Mouse (Mus musculus): Measurements from ENCODE around the gene Dglucy.
A peak's percentile ranks its signal among the peaks of the same experiment; 100 is the strongest.

Gene Dglucy

GRCm38 (mm10) chr12:100841211-100841792 lies 62.4 kb downstream of the Dglucy start:
- peak; percentile 46 for DNase-seq (ENCODE audit: low spot score)

- DNase-seq (ENCODE audit: low spot score), result no peak
These were observed 64.3 kb downstream of the Dglucy start for GRCm38 (mm10) chr12:100843171-100843570.

DNA sequence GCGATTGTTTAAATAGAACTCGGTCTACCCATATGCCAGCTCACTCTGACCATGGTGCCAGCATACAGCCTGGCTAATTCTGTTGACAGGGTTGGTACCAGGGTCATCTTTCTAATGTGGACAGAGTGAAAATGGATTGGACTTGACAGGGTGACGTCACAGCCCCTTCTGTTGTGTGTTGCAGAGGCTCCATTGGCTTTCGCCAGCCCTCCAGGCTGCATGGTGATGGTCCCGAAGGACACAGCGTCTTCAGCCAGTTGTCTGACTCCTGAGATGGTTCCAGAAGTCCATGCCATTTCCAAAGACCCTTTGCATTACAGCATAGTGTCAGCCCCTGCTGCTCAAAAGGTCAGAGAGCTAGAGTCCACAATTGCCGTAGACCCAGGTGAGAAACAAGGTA lies 65.7 kb downstream of the Dglucy start:
- DNase-seq (ENCODE audit: low spot score), result no peak

DNA sequence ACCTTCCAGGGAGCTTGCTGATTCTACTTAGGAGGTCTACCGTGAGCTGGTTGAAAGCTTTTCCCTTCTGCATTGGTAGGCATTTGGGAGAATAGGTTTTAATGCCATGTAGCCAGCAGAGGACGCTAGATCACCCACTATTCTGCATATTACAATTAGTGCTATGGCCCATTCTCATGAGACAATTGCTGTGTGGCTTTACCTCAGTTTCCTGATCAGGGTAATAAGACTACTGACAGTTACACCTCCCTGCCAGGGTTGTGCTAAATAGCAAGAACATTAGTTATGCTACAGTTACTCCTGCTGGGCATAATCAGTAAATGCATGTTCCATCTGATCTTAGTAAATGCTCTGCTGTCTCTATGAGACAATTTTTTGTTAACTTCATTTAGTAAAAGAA lies 67.0 kb downstream of the Dglucy start:
- DNase-seq (ENCODE audit: low spot score), result no peak

DNA sequence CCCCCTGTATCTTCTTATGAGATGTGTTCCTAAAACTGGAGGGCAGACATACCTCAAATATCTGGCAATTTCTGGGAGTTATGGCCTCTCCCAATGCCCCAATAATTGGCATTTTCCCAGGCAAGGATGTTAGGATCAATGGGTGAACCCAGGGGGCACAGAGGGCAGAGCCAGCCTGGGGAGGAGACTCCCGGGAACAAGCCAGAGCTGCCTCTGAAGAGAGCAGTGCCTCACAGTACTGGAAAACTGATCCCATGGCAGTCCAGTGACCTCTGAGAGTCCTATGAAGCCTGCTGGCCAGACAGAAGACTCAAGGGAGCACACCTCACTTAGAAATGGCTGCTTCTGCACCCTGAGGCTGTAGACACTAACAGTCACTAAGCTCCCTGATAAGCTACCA lies 67.7 kb downstream of the Dglucy start:
- DNase-seq (ENCODE audit: low spot score), result no peak

DNA sequence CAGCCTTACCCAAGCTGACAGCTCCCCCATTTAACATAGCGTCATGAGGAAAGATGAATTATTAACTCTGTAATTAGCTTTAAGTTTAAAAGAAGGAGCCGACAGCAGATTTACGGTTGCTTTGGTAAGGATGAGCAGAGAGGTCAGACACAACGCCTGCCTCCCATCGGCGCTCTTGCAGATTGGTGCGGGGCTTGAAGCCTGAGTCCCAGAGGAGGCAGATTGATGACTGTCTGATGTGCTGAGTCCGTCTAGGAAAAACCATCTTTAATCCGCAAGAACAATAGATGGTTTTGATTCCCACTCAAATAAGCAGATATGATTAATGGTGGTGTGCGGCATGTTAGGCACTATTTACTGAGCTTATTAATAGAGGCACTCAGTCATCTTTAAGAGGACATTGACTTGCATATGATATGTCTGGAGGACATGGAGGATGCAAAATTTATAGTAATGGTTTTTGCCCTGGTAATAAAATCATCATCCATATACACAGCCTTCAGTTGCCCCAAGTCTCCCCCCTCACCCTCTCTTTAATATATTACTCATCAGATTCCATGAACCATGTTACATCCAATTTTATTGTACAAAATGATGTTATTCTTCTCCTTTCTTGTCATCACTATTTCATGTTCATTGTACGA lies 68.7 kb downstream of the Dglucy start:
- no peak for DNase-seq (ENCODE audit: low spot score)

- no peak for DNase-seq (ENCODE audit: low spot score)
These were observed 70.7 kb downstream of the Dglucy start for GRCm38 (mm10) chr12:100849421-100850138.

- DNase-seq (ENCODE audit: low spot score), result no peak
These were observed 73.5 kb downstream of the Dglucy start for GRCm38 (mm10) chr12:100852370-100852769.

GRCm38 (mm10) chr12:100856337-100856736 lies 77.5 kb downstream of the Dglucy start:
- no peak for DNase-seq (ENCODE audit: low spot score)

GRCm38 (mm10) chr12:100857791-100858190 lies 78.9 kb downstream of the Dglucy start:
- DNase-seq (ENCODE audit: low spot score), result no peak

- DNase-seq (ENCODE audit: low spot score), result no peak
These were observed 83.4 kb downstream of the Dglucy start for GRCm38 (mm10) chr12:100862272-100862671.

DNA sequence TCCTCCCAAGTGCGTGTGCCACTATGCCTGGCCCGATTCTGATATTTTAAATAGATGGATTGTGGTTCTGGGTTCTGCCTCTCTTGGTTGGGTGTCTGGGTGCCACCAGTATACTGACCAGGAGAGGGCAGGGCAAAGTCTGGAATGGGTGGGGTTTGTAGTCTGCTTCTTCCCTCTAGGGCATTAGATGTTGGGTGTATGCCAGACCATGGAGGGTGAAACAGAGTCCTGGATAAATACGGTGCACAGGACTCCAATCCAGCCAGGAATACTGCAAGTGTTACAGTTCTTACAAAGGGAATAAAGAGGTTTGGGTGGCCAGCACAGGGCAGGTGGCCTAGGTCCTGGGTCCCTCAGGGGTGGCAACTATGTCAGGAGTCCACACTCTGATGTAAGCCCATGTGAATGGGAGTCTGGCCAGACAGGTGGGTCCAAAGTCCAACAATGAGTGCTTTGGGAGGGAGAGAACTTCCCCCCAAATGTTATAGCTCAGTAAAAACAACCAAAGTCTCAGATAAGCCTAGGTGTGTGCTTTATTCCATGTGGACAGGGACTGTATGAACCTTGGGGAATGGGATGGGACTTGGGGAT lies 84.1 kb downstream of the Dglucy start:
- no peak for DNase-seq (ENCODE audit: low spot score)

DNA sequence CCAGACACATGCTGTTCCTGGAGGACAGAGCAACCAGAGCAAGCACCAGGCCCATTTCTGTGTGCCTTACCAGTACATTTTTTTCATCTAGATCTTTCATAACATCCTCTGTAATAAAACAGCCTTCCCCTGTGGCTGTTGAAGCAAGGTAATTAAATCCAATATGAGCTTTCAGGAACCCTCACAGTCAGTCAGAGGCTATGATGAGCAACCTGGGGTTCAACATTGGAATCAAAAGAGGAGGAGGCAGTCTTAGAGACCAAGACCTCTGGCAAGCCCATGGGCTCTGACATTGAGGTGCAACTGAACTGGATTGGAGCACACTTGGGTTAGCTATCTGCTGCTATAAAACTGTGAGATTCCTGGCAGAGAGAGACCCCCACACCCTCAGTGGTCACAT lies 86.2 kb downstream of the Dglucy start:
- DNase-seq (ENCODE audit: low spot score), result no peak

DNA sequence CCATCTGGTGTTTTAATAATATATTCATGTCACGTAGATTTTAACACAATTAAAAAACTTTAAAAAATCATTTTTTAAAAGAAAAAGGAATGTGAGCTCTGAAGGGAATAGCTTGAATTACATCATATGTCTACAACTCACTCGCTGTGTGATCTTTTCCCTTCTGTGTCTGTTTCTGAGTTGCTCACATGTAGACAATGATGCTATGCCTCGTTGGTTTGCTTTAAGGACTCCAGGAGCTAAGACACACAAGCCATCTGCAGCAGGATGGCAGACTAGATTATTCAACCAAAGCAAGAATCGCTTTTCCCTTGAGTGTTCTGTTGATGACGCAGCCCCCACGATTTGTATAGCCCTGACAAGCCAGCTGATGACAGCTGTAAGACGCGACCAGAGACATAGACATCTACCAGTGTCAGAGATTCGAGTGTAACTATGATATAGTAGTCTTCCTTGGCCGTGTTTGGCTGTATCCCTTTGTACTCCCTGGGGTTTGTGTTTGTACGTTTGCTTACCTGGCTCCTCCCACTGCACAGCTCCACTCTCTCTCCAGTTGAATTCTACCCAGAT lies 86.7 kb downstream of the Dglucy start:
- no peak for DNase-seq (ENCODE audit: low spot score)

- DNase-seq (ENCODE audit: low spot score), result no peak
These were observed 88.2 kb downstream of the Dglucy start for GRCm38 (mm10) chr12:100867097-100867496.

- DNase-seq (ENCODE audit: low spot score), result no peak
These were observed 89.3 kb downstream of the Dglucy start for GRCm38 (mm10) chr12:100868049-100868622.

GRCm38 (mm10) chr12:100871234-100871633 lies 92.4 kb downstream of the Dglucy start:
- DNase-seq (ENCODE audit: low spot score), result no peak

DNA sequence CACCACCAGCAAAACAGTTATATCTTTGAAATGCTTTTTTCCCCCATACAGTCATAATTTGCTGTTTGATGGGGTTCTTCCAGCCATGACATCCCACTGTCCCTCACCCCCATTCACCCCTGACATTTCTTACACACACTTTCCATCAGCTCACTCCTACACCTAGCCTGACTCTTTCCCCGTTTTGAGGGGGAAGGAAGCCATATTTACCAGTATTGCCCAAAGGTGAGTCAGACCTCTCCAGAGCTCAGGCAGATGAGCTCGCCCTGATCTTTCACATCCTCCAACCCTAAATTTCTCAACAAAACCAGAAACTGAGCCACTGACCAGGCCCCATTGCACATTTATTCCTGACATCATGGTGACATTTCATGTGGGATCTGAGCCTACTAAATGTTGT lies 93.0 kb downstream of the Dglucy start:
- no peak for DNase-seq (ENCODE audit: low spot score)

DNA sequence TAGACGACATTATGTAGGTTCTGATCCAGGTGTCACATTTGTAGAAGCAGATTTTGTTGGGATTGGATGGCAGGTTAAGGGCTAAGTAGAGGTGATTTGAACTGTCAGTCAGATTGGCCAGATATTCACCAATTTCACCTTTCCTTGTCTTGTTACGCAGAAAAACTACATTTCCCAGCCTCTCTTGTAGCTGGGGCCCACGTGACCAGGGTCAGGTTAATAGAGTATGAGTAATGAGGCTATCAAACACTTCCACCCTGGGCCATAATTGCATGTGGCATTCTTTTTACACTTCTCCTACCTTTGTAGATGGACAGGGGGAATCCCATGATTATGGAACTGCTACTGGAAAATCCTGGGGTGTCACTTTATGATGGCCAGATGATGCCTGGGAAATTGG lies 94.8 kb downstream of the Dglucy start:
- DNase-seq (ENCODE audit: low spot score), result no peak

DNA sequence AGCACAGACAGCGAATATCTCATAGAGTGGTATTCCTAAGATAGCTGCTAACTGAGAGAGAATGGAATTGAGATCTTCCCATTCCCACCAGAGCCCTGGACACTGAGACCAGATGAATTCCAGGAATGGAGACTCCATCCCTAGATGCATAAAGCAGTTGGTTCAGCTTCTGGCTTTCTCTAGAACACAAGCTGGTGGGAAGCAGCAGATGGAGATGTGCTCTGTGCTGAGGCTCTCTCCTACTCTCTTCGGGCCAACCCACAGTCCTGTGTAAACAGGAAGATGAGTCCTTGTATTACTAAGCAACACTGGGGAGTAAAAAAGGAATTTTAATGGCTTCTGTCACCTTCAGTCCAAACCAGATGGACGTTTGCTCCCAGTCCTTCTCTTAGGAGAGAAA lies 96.7 kb downstream of the Dglucy start:
- no peak for DNase-seq (ENCODE audit: low spot score)

- no peak for DNase-seq (ENCODE audit: low spot score)
These were observed 97.1 kb downstream of the Dglucy start for GRCm38 (mm10) chr12:100875960-100876359.

- no peak for DNase-seq (ENCODE audit: low spot score)
These were observed 99.1 kb downstream of the Dglucy start for GRCm38 (mm10) chr12:100877936-100878335.
